Mouse (Mus musculus) midbrain, postnatal 0 days (tissue): ENCODE results near the gene Kctd10. TPM values are rescaled to one million over a fixed set of nuclear protein-coding genes. Genes with fewer than 3 reads are reported as not detected.
A peak's percentile ranks its signal among the peaks of the same experiment; 100 is the strongest.

Experiments
- ATAC-seq: fragments of 200-750 bp; cut with Nextera tagmentation; 2 replicates; pipeline ENCODE4 v1.8.0; 2017; ENCODE audit warnings: moderate number of reproducible peaks, mild to moderate bottlenecking, moderate TSS enrichment, moderate library complexity; ENCODE audit not compliant: low FRiP score
- DNase-seq: peaks from one replicate; pipeline ENCODE4 v3.0.0-alpha.2; 2015; ENCODE audit warnings: low spot score
- H3K27ac ChIP-seq: fragments of 300-500 bp; sonication (generic); 2 replicates; pipeline ENCODE4 v1.5.1; 2014; ENCODE audit warnings: low read depth, mild to moderate bottlenecking, low read length, mixed read lengths
- H3K27me3 ChIP-seq: fragments of 300-500 bp; sonication (generic); 2 replicates; pipeline ENCODE4 v1.6.1; 2014; ENCODE audit warnings: low read length, control low read depth, mixed read lengths; ENCODE audit not compliant: insufficient read depth
- H3K36me3 ChIP-seq: fragments of 300-500 bp; sonication (generic); 2 replicates; pipeline ENCODE4 v1.6.1; 2014; ENCODE audit warnings: low read length, control low read depth, mixed read lengths; ENCODE audit not compliant: insufficient read depth
- H3K4me1 ChIP-seq: fragments of 300-500 bp; sonication (generic); 2 replicates; pipeline ENCODE4 v1.6.1; 2014; ENCODE audit warnings: mild to moderate bottlenecking, control low read depth, antibody characterized with exemption, low read length, mixed read lengths; ENCODE audit not compliant: insufficient read depth
- H3K4me2 ChIP-seq: fragments of 300-500 bp; sonication (generic); 2 replicates; pipeline ENCODE4 v1.6.1; 2014; ENCODE audit warnings: low read depth, mild to moderate bottlenecking, low read length, mixed read lengths; ENCODE audit not compliant: poor library complexity, severe bottlenecking
- H3K4me3 ChIP-seq: fragments of 300-500 bp; sonication (generic); 2 replicates; pipeline ENCODE4 v1.5.1; 2014; ENCODE audit warnings: low read depth, mild to moderate bottlenecking, low read length, moderate library complexity
- H3K9ac ChIP-seq: fragments of 300-500 bp; sonication (generic); replicated peaks from 2 replicates; pipeline ENCODE4 v1.6.1; 2014; ENCODE audit warnings: mild to moderate bottlenecking, low read length, moderate library complexity, mixed read lengths; ENCODE audit not compliant: poor library complexity, severe bottlenecking
- H3K9me3 ChIP-seq: fragments of 300-500 bp; sonication (generic); 2 replicates; pipeline ENCODE4 v1.6.1; 2016; ENCODE audit warnings: low read length, control low read depth
- CTCF ChIP-seq: IDR thresholded peaks from 2 replicates; pipeline ENCODE4 v1.5.1; 2016; ENCODE audit warnings: antibody characterized with exemption, mild to moderate bottlenecking
- WGBS: fragments of 180-500 bp; shearing (Covaris S2); extraction: QIAGEN DNeasy Blood & Tissue Kit; methylation state at CpG from one replicate; pipeline ENCODE4 v1.1.7; 2014; 5-methylcytosine and 5-hydroxymethylcytosine counted together
- polyA plus RNA-seq: library from polyadenylated mRNA; unstranded; fragments of >200 nt; fragmentation: Nextera tagmentation; extraction: Ambion mirVana; gene quantifications from 2 replicates; pipeline ENCODE4 v1.2.1, GENCODE M21; 2015
- total RNA-seq: library from RNA; depleted of rRNA; stranded (reverse); fragments of >200 nt; gene quantifications from 2 replicates; pipeline ENCODE4 v1.2.3, GENCODE M21; 2014

The Kctd10 gene
- total and polyA plus RNA-seq, 2 experiments from 2014 or later, result 54.5 to 65.1 TPM

DNA sequence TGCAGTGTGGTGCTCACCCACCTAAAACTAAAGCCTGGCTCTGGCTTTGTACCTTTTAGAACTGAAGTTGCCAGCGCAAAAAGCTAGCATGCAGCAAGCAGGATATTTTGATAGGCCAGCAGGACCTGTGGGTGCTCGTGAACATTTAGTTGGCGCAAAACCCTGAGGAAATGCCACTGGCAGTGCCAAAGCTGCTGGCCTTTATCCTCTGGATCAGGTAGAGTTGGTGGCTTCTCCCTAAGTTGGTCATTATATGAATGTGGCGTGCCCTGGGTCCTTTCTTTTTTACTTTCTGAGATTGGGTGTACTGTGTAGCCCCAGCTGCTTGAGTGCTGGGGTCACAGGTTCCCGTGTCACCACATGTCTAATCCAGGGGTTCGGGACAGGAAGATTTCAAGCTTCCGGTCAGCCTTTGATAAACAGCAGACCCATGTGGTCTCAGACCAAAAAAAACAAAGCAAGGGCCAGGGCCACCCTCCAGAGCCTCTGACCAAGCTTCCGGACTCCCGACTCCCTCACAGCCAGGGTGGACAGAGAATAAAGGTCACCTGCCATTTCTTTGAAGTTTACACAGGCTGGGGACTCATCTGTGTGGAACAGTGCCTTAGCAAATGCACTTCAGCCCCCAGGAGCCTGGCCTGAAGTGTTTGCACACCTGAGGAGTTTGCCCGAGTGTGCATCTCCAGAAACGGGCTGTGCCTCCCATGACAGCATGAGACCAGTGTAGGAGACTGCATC is 41.4 kb upstream of the Kctd10 start:
- DNase-seq, result no peak
- 85% methylated on average over 11 of the region's 11 CpGs for WGBS
- Histone ChIP-seq H3K9ac (no peak overlapping the region), H3K27me3 (no peaks in the 10 kb centered on the region), H3K4me3 (no peak overlapping the region), H3K27ac (no peak overlapping the region), H3K4me1 (no peaks in the 10 kb centered on the region), H3K4me2 (no peak overlapping the region), H3K36me3 (peaks cover 32% of the 10 kb centered on the region), H3K9me3 (no peaks in the 10 kb centered on the region)
- ATAC-seq, result no peak
- TF ChIP-seq CTCF, result no peak

DNA sequence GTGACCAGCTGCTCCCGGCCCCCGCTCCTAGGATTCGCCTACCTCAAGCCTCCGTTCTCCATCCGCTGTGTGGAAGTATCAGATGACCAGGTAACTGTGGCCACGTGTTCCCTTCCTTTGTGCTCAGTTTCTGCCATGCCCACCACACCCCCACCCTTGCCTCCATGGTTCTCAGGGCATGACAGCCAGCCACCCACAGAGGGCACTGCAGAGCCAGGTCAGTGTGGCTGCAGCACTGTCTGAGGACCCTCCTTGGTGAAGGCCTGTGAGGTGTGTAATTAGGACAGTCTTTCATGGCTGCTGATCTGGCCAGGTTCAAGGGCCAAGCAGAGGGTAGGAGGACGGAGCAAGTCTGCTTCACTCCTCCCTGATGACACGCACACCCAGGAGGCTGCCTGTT is 38.2 kb upstream of the Kctd10 start:
- no peak overlapping the region for H3K9ac ChIP-seq
- H3K4me2 ChIP-seq, result no peak overlapping the region
- H3K4me1 ChIP-seq, result no peaks in the 10 kb centered on the region
- ATAC-seq, result no peak
- TF ChIP-seq CTCF, result peak; percentile 74
- 82% methylated on average over 8 of the region's 8 CpGs for WGBS
- no peaks in the 10 kb centered on the region for H3K9me3 ChIP-seq
- H3K36me3 ChIP-seq, result peaks cover 55% of the 10 kb centered on the region
- peak; percentile 44 for DNase-seq
- H3K27me3 ChIP-seq, result no peaks in the 10 kb centered on the region
- H3K4me3 ChIP-seq, result no peak overlapping the region
- H3K27ac ChIP-seq, result no peak overlapping the region

DNA sequence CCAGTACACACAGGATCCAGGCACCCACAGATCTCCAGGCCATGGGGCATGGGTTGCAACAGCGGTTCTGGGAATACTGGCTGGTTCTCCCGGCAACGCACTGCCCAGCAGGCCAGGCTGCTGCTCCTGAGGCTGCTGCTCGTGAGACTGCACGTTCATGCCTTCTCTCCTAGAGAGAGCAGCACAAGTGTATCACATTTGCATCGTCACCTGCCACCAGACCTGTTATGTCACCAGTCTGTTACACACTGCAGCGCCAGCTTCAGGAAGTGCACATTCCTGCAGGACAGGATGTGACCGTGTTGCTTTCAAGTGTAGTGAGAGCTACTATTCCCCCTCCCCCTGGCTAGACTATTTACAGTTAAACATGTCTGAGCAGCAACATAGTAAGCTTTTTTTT is 36.5 kb upstream of the Kctd10 start:
- TF ChIP-seq CTCF, result no peak
- ATAC-seq (no peak), DNase-seq (no peak)
- H3K9ac ChIP-seq, result no peak overlapping the region
- 87% methylated on average over 8 of the region's 8 CpGs for WGBS
- H3K4me1 ChIP-seq, result no peaks in the 10 kb centered on the region
- no peaks in the 10 kb centered on the region for H3K27me3 ChIP-seq
- no peak overlapping the region for H3K27ac ChIP-seq
- peaks cover 70% of the 10 kb centered on the region for H3K36me3 ChIP-seq
- no peak overlapping the region for H3K4me2 ChIP-seq
- no peaks in the 10 kb centered on the region for H3K9me3 ChIP-seq
- no peak overlapping the region for H3K4me3 ChIP-seq

DNA sequence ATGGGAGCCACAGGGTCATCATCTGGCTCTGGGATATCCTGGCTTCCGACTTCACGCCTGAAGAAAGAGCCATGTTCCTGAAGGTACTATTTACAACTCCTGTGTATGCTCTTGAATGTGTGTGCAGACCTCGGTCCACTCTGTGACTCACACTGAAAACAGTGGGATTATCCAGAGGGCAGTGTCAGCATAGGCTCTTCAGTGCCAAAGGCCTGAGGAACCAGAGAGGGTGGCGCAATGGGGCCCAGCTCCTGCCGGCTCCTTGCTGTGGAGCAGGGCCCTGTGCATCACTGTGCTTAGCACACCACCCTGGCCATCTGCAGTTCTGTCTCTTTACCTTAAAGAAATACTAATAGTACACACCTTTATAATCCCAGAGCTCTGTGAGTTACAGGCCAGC is 35.3 kb upstream of the Kctd10 start:
- no peak for TF ChIP-seq CTCF
- H3K4me3 ChIP-seq, result no peak overlapping the region
- ATAC-seq (no peak), DNase-seq (no peak)
- H3K9me3 ChIP-seq, result no peaks in the 10 kb centered on the region
- no peak overlapping the region for H3K9ac ChIP-seq
- H3K27me3 ChIP-seq, result no peaks in the 10 kb centered on the region
- H3K36me3 ChIP-seq, result peaks cover 82% of the 10 kb centered on the region
- no peak overlapping the region for H3K4me2 ChIP-seq
- 95% methylated on average over 5 of the region's 5 CpGs for WGBS
- H3K27ac ChIP-seq, result no peak overlapping the region
- H3K4me1 ChIP-seq, result no peaks in the 10 kb centered on the region

DNA sequence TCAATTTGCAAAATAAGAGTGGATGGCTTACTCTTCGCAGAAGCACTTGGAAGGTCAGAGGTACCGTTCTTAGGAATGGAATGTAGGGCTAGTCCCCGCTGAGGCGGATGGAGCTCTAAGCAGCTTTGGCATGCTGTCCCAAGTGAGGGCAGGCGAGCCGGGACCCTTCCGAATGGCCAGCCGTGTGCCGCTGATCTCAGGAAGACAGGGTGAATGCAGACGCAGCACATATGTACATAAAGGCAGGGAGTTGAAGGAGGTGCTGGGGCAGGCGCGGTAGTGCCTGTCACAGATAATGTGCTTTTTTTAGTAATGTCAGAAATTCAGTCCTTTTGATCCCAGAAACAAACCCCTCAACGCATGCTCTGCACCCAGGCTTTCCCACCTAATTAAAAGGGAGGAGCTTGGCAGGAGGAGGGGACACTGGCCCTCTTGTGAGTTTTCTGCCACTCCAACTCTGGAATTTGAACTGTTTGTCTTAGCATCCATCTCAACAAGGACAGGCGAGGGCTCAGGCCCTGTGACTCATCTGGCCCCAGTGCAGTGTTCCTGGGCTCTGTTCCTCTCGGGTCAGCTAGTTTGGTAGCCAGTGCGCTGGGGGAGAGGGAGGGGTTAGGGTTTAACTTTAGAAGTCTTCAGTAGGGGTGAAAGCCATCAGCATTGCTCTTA is 32.9 kb upstream of the Kctd10 start:
- DNase-seq, result no peak
- H3K4me3 ChIP-seq, result no peak overlapping the region
- H3K27ac ChIP-seq, result no peak overlapping the region
- TF ChIP-seq CTCF, result no peak
- H3K27me3 ChIP-seq, result no peaks in the 10 kb centered on the region
- no peaks in the 10 kb centered on the region for H3K4me1 ChIP-seq
- H3K4me2 ChIP-seq, result no peak overlapping the region
- no peak overlapping the region for H3K9ac ChIP-seq
- WGBS, result 75% methylated on average over 16 of the region's 16 CpGs
- no peaks in the 10 kb centered on the region for H3K9me3 ChIP-seq
- peaks cover 85% of the 10 kb centered on the region for H3K36me3 ChIP-seq
- no peak for ATAC-seq

DNA sequence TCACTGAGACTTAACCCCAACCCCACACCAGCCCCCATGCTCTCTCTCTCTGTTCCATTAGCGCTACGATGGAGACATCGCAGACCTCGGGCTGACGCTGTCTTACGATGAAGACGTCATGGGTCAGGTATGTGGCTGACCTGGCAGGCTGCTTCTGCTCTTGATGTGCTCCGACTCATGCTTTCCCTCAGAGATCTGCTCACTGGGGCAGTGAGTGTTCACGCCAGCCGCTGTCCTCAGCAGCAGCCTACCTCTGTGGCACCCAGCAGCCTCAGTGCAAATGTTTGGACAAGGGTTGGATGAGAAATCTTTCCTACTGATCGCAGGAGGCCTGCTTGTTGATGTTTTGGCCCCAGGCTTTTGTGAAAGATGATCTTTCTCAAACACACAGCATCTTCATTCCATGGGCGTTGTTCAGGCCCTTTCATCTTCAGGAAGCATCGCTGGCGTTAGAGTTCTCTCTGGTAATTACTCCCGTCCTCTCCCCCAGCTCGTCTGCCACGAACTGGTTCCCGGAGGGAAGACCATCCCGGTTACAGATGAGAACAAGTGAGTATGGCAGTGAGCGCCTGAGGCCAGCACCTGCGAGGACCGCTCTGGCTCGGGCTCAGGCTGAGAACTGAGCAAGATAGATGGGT is 32.2 kb upstream of the Kctd10 start:
- Histone ChIP-seq H3K27me3 (no peaks in the 10 kb centered on the region), H3K4me1 (no peaks in the 10 kb centered on the region), H3K4me3 (no peak overlapping the region), H3K27ac (no peak overlapping the region), H3K9me3 (no peaks in the 10 kb centered on the region), H3K36me3 (peaks cover 88% of the 10 kb centered on the region), H3K9ac (no peak overlapping the region), H3K4me2 (no peak overlapping the region)
- DNase-seq, result no peak
- TF ChIP-seq CTCF, result no peak
- WGBS, result 81% methylated on average over 23 of the region's 23 CpGs
- no peak for ATAC-seq
